Mouse (Mus musculus) kidney, postnatal 0 days (tissue): ENCODE measurements around the gene Pcp2. TPM values are rescaled to one million over a fixed set of nuclear protein-coding genes. Genes with fewer than 3 reads are reported as not detected.

Source experiments
- ATAC-seq: fragments of 200-750 bp; cut with Nextera tagmentation; replicated peaks from 2 replicates; pipeline ENCODE4 v1.8.0; 2017; ENCODE audit warnings: low read depth, moderate number of reproducible peaks, moderate TSS enrichment, moderate library complexity; ENCODE audit not compliant: low FRiP score
- DNase-seq: peaks from one replicate; pipeline ENCODE4 v3.0.0-alpha.2; 2016; ENCODE audit warnings: low spot score
- H3K27ac ChIP-seq: fragments of 300-500 bp; sonication (generic); 2 replicates; pipeline ENCODE4 v1.5.1; 2014; ENCODE audit warnings: mild to moderate bottlenecking
- H3K27me3 ChIP-seq: fragments of 300-500 bp; sonication (generic); 2 replicates; pipeline ENCODE4 v1.6.1; 2014; ENCODE audit warnings: low read length, mixed read lengths; ENCODE audit not compliant: insufficient read depth
- H3K36me3 ChIP-seq: fragments of 300-500 bp; sonication (generic); 2 replicates; pipeline ENCODE4 v1.6.1; 2014; ENCODE audit warnings: low read length, mixed read lengths; ENCODE audit not compliant: insufficient read depth
- H3K4me1 ChIP-seq: fragments of 300-500 bp; sonication (generic); replicated peaks from 2 replicates; pipeline ENCODE4 v1.6.1; 2014; ENCODE audit warnings: antibody characterized with exemption, low read length, mixed read lengths; ENCODE audit not compliant: insufficient read depth
- H3K4me2 ChIP-seq: fragments of 300-500 bp; sonication (generic); 2 replicates; pipeline ENCODE4 v1.6.1; 2014; ENCODE audit warnings: mild to moderate bottlenecking, low read length, moderate library complexity, mixed read lengths
- H3K4me3 ChIP-seq: fragments of 300-500 bp; sonication (generic); replicated peaks from 2 replicates; pipeline ENCODE4 v1.5.1; 2014; ENCODE audit warnings: low read depth, low read length
- H3K9ac ChIP-seq: fragments of 300-500 bp; sonication (generic); 2 replicates; pipeline ENCODE4 v1.6.1; 2014; ENCODE audit warnings: low read depth, low read length
- H3K9me3 ChIP-seq: fragments of 300-500 bp; sonication (generic); replicated peaks from 2 replicates; pipeline ENCODE4 v1.6.1; 2016; ENCODE audit warnings: low read length, inconsistent platforms, mixed read lengths
- CTCF ChIP-seq: IDR thresholded peaks from 2 replicates; pipeline ENCODE4 v1.5.1; 2016; ENCODE audit warnings: antibody characterized with exemption, low read depth, mild to moderate bottlenecking, moderate library complexity
- WGBS: fragments of 180-500 bp; shearing (Covaris S2); extraction: QIAGEN DNeasy Blood & Tissue Kit; methylation state at CpG from one replicate; pipeline ENCODE4 v1.1.7; 2014; 5-methylcytosine and 5-hydroxymethylcytosine counted together
- polyA plus RNA-seq: library from polyadenylated mRNA; unstranded; fragments of >200 nt; fragmentation: Nextera tagmentation; extraction: Ambion mirVana; gene quantifications from 2 replicates; pipeline ENCODE4 v1.2.1, GENCODE M21; 2015

The Pcp2 gene
- polyA plus RNA-seq, result 0.42 TPM in 1 of 2 replicates, not detected in the other

DNA sequence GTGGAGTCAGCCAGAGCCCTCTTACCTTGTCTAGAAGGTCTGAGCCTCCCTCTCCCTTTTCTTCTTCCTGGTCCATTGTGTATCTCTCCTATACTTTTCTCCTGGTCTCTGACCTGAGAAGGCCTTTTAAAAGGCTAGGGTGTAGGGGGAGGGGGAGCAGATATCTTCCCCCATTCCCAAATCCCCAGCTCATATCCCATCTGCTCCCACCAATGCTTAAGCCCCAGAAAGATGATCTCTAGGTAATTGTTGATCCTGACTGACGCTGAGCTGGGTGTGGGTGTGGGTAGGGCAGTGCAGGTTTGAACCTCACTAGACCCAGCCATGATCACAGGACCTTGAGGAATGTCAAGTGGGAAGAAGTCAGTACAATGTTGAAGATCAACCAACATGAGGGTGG is at the start of gene Pcp2:
Pcp2 (minus strand) TSS at position 101 of the 400 bp plus-strand sequence.
- Histone ChIP-seq H3K9me3 (no peaks in the 10 kb centered on the region), H3K27ac (no peak within 1 kb of the TSS), H3K9ac (no peak within 1 kb of the TSS), H3K4me3 (no peak within 1 kb of the TSS), H3K36me3 (no peaks in the 10 kb centered on the region), H3K4me2 (no peak within 1 kb of the TSS), H3K27me3 (0 out of 2 replicates have a peak, but pooled peaks cover 3% of the 10 kb centered on the region), H3K4me1 (peaks cover under 1% of the 10 kb centered on the region)
- no peak for TF ChIP-seq CTCF
- no peak for DNase-seq
- 52% methylated on average over 1 of the region's 1 CpGs for WGBS
- no peak for ATAC-seq

GRCm38 (mm10) chr8:3674671-3675070 is 49.3 kb upstream of the Pcp2 start:
- Histone ChIP-seq H3K36me3 (peaks cover 10% of the 10 kb centered on the region), H3K4me2 (no peak overlapping the region), H3K9me3 (no peaks in the 10 kb centered on the region), H3K9ac (no peak overlapping the region), H3K4me3 (no peak overlapping the region), H3K4me1 (peaks cover 10% of the 10 kb centered on the region; the same call in 1 of the 2 replicates), H3K27me3 (no peaks in the 10 kb centered on the region), H3K27ac (no peak overlapping the region)
- DNase-seq, result no peak
- TF ChIP-seq CTCF, result no peak
- 42% methylated on average over 3 of the region's 3 CpGs for WGBS
- ATAC-seq, result no peak

GRCm38 (mm10) chr8:3671980-3672491 is 46.7 kb upstream of the Pcp2 start, which contains the start of gene Fcor:
Gene Fcor (minus strand): TSS chr8:3672362.
- peak within 1 kb of the TSS; percentile 44 for H3K4me3 ChIP-seq
- H3K27ac ChIP-seq, result peak within 1 kb of the TSS; percentile 54; the same call in 1 of the 2 replicates
- peak within 1 kb of the TSS; percentile 58 for H3K9ac ChIP-seq
- H3K4me1 ChIP-seq, result no peaks in the 10 kb centered on the region
- DNase-seq, result peak; percentile 90
- no peaks in the 10 kb centered on the region for H3K36me3 ChIP-seq
- ATAC-seq, result peak; percentile 73
- H3K27me3 ChIP-seq, result no peaks in the 10 kb centered on the region
- peak within 1 kb of the TSS; percentile 75 for H3K4me2 ChIP-seq
- no peaks in the 10 kb centered on the region for H3K9me3 ChIP-seq
- 2% methylated on average over 23 of the region's 23 CpGs for WGBS
- TF ChIP-seq CTCF, result peak; percentile 86

DNA sequence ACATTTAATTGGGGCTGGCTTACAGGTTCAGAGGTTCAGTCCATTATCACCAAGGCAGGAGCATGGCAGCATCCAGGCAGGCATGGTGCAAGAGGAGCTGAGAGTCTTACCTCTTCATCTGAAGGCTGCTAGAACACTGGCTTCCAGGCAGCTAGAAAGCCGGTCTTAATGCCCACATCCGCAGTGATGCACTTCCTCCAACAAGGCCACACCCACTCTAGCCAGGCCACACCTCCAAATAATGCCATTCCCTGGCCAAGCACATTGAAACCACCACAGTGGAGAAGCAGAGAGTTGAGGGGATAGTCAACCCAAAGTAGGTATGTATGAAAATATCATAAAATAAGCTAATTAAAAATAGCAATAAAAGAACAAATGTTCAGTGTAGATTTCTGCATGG is 45.0 kb upstream of the Pcp2 start:
- Histone ChIP-seq H3K9ac (no peak overlapping the region), H3K4me3 (no peak overlapping the region), H3K27ac (no peak overlapping the region), H3K27me3 (no peaks in the 10 kb centered on the region), H3K4me1 (no peaks in the 10 kb centered on the region), H3K9me3 (no peaks in the 10 kb centered on the region), H3K36me3 (no peaks in the 10 kb centered on the region), H3K4me2 (no peak overlapping the region)
- 80% methylated on average over 2 of the region's 2 CpGs for WGBS
- no peak for ATAC-seq
- TF ChIP-seq CTCF, result no peak
- DNase-seq, result no peak

GRCm38 (mm10) chr8:3665507-3665906 is 40.2 kb upstream of the Pcp2 start, which contains the start of gene Mcemp1:
Gene Mcemp1 (plus strand): TSS chr8:3665754.
- no peak for TF ChIP-seq CTCF
- no peaks in the 10 kb centered on the region for H3K4me1 ChIP-seq
- H3K9me3 ChIP-seq, result no peaks in the 10 kb centered on the region
- H3K36me3 ChIP-seq, result no peaks in the 10 kb centered on the region
- H3K4me3 ChIP-seq, result no peak within 1 kb of the TSS
- H3K27me3 ChIP-seq, result no peaks in the 10 kb centered on the region
- no peak within 1 kb of the TSS for H3K9ac ChIP-seq
- H3K4me2 ChIP-seq, result no peak within 1 kb of the TSS
- DNase-seq, result no peak
- H3K27ac ChIP-seq, result no peak within 1 kb of the TSS
- ATAC-seq, result no peak
- 61% methylated on average over 6 of the region's 6 CpGs for WGBS

DNA sequence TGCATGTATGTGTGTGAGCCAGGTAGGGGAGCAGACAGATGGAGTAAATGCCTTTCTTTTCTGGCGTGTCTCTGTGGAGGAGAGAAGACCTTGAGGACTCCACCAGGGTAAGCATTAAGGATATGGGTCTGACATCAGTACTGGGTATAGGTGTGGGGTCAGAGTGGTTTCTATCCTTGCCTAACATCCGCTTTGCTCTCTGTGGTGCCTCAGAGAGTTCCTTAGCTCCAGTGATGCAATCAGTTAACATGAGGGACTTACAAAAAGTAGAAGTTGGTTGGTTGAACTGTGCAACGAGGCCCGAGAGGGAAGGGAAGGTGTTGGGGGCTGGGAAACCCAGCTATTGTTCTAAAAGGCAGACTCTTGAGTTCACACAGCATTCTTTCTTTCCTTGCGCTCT is 39.1 kb upstream of the Pcp2 start:
- Histone ChIP-seq H3K4me3 (no peak overlapping the region), H3K27ac (no peak overlapping the region), H3K27me3 (no peaks in the 10 kb centered on the region), H3K36me3 (no peaks in the 10 kb centered on the region), H3K9ac (no peak overlapping the region), H3K4me1 (no peaks in the 10 kb centered on the region), H3K4me2 (no peak overlapping the region), H3K9me3 (no peaks in the 10 kb centered on the region)
- DNase-seq, result no peak
- TF ChIP-seq CTCF, result no peak
- WGBS, result 64% methylated on average over 5 of the region's 5 CpGs
- ATAC-seq, result no peak

GRCm38 (mm10) chr8:3660889-3661288 is 35.5 kb upstream of the Pcp2 start:
- ATAC-seq, result no peak

More at GRCm38 (mm10) chr8:3660889-3661288, 35.5 kb upstream of the Pcp2 start:
- Histone ChIP-seq H3K4me3 (no peak overlapping the region), H3K27me3 (no peaks in the 10 kb centered on the region), H3K4me1 (no peaks in the 10 kb centered on the region), H3K4me2 (no peak overlapping the region), H3K36me3 (no peaks in the 10 kb centered on the region), H3K9me3 (no peaks in the 10 kb centered on the region), H3K9ac (no peak overlapping the region), H3K27ac (no peak overlapping the region)
- no peak for DNase-seq
- 75% methylated on average over 8 of the region's 8 CpGs for WGBS
- no peak for TF ChIP-seq CTCF
